Mouse (Mus musculus) mesoderm, embryonic 11.5 days (tissue): ENCODE data around the gene Rgs6.

Experiments
- DNase-seq: peaks from one replicate; pipeline ENCODE4 v3.0.0-alpha.2; 2012; ENCODE audit warnings: low read depth, low spot score

Gene Rgs6

GRCm38 (mm10) chr12:82647876-82648275 lies 59.8 kb downstream of the Rgs6 start:
- no peak for DNase-seq

- peak; percentile 3 for DNase-seq
These were observed 61.9 kb downstream of the Rgs6 start for GRCm38 (mm10) chr12:82649991-82650390.

GRCm38 (mm10) chr12:82664598-82664997 lies 76.5 kb downstream of the Rgs6 start:
- DNase-seq: no peak

GRCm38 (mm10) chr12:82667441-82667840 lies 79.3 kb downstream of the Rgs6 start:
- DNase-seq: no peak

GRCm38 (mm10) chr12:82670201-82670737 lies 82.2 kb downstream of the Rgs6 start:
- no peak for DNase-seq

GRCm38 (mm10) chr12:82671591-82671990 lies 83.5 kb downstream of the Rgs6 start:
- DNase-seq: no peak

GRCm38 (mm10) chr12:82675137-82675536 lies 87.0 kb downstream of the Rgs6 start:
- DNase-seq: no peak

- DNase-seq: no peak
These were observed 98.9 kb downstream of the Rgs6 start for GRCm38 (mm10) chr12:82687015-82687414.

GRCm38 (mm10) chr12:82698886-82699527 lies 110.9 kb downstream of the Rgs6 start:
- no peak for DNase-seq

- DNase-seq: no peak
These were observed 111.4 kb downstream of the Rgs6 start for GRCm38 (mm10) chr12:82699528-82699905.

GRCm38 (mm10) chr12:82700241-82700640 lies 112.1 kb downstream of the Rgs6 start:
- DNase-seq: no peak

GRCm38 (mm10) chr12:82700840-82701239 lies 112.7 kb downstream of the Rgs6 start:
- peak; percentile 31 for DNase-seq

GRCm38 (mm10) chr12:82701359-82701758 lies 113.3 kb downstream of the Rgs6 start:
- no peak for DNase-seq

- no peak for DNase-seq
These were observed 122.3 kb downstream of the Rgs6 start for GRCm38 (mm10) chr12:82710376-82710775.

- DNase-seq: no peak
These were observed 126.2 kb downstream of the Rgs6 start for GRCm38 (mm10) chr12:82714284-82714683.

GRCm38 (mm10) chr12:82723017-82723540 lies 135.0 kb downstream of the Rgs6 start:
- no peak for DNase-seq

- DNase-seq: no peak
These were observed 138.2 kb downstream of the Rgs6 start for GRCm38 (mm10) chr12:82726255-82726654.

GRCm38 (mm10) chr12:82731587-82731986 lies 143.5 kb downstream of the Rgs6 start:
- DNase-seq: no peak

GRCm38 (mm10) chr12:82742955-82743354 lies 154.9 kb downstream of the Rgs6 start:
- no peak for DNase-seq

GRCm38 (mm10) chr12:82744026-82744425 lies 155.9 kb downstream of the Rgs6 start:
- DNase-seq: no peak

GRCm38 (mm10) chr12:82744826-82745225 lies 156.7 kb downstream of the Rgs6 start:
- DNase-seq: no peak

GRCm38 (mm10) chr12:82747099-82747498 lies 159.0 kb downstream of the Rgs6 start:
- DNase-seq: no peak

- no peak for DNase-seq
These were observed 163.8 kb downstream of the Rgs6 start for GRCm38 (mm10) chr12:82751846-82752245.
